Mouse (Mus musculus) right cerebral cortex, adult 18-20 months (tissue): Measurements from ENCODE around the gene Zbtb48.
A peak's percentile ranks its signal among the peaks of the same experiment; 100 is the strongest.

Source experiments
- DNase-seq: peaks from one replicate; pipeline ENCODE4 v3.0.0; 2022; ENCODE audit warnings: mixed read lengths

The Zbtb48 gene

DNA sequence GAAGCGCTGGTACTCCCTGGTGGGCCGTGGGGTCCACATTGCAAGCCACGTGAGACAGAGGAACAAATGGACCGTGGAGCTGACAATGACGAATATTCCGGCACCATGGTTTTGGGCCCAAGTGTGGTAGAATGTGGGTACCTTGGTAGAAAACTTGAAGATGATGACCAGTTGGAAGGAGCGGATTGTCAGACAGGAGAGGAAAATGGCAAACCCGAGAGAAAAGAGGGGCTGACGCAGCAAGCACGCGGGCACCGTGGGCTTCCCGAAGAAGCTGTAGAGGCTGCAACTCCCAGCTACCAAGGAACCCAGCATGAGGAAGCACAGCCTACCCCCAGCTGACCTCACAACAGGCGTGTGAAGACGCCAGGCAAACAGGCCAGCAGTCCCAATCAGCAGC is 985 bp upstream of the Zbtb48 start:
- no peak for DNase-seq

DNA sequence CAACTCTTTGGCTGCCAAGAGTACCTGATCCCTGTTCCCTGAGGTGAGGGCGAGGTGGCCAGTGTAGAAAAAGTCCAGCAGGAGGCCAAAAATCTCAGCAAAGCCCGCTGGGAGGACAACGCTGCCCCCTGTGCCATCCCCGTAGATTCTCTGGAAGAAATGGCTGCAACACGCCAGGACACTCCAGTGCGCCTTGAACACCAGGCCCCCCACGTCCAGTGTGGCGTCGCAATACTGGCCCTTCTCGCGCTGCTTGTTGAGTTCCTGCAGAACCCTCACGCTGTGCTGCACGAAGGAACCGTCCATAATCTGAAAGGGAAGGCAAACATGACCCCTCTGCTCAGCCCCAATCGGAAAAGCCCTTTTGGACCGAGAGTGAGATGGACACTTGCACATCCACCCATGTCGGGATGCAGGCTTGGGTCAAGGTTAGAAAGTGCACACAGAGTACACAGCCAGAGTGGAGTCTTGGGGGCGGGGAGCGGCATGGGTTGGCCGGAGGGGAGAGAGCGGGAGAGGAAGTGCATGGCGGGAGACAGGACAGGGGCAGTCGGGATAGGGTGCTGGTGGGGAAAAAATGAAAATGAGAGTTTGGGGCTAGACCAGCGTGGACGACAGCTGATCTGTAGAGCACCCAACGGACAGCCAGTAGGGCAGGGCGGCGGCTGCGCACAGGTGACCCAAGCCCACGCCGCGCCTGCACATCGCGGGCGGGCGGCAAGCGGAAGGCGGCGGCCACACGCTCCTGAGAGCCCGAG is 541 bp downstream of the Zbtb48 start:
- no peak for DNase-seq

DNA sequence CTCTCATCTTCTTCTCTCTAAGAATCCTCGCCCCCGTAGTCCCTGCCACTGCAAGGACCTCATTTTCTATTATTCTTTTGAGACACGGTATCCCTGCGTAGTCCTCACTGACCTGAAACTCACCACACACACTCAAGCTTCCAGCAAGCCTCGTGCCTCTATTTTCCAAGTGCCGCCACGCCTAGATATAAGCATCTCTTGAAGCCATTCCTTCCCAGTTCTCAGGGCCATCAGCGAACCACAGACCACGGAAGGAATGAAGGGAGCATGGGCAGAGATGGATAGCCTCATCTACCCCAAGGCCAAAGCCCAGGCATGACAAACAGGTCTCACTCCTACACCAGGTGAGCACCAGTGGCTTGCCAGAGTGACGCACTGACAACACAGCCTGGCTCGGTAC is 2.9 kb downstream of the Zbtb48 start:
- DNase-seq = no peak

DNA sequence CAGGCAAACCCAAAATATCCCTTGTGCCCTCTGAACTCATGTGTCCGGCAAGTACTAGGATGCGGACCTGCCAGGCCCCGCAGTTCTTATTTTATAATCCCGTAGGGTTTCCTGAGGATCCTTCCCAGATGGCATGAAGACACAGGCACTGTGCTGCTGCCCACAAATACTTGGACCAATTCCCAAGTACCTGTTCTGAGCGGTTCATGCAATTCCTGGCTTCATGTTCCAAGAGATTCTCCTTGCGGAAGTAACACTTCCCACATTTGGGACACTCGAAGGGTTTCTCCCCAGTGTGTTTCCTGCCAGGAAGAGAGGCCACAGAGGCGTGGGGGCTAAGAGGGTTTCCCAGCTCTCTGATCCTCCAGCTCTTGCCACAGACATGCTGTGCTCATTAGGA is 5.0 kb downstream of the Zbtb48 start:
- peak; percentile 37 for DNase-seq

DNA sequence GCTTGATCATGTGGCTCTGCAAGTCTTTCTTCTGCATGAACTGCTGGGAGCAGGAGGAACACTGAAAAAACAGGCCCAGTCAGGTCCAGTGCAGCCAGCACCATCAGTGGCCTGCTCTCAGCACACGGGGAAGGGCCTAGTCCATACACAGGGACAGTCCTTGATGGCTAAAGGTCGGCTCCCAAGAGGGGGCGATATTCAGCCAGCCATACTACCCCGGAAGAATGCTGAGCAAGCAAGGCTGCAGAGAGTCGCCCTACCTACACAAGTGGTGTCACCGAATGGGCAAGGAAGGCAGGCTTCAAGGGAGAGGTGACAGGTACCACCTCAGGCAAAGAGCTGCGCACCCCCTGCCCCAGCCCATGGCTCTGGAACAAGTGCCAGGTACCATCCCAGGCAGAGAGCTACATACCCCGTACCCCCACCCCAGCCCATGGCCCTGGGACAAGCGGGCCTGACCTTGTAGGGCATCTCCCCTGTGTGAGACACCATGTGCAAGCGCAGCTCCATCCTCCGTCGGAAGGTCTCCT is 5.8 kb downstream of the Zbtb48 start:
- DNase-seq = no peak

DNA sequence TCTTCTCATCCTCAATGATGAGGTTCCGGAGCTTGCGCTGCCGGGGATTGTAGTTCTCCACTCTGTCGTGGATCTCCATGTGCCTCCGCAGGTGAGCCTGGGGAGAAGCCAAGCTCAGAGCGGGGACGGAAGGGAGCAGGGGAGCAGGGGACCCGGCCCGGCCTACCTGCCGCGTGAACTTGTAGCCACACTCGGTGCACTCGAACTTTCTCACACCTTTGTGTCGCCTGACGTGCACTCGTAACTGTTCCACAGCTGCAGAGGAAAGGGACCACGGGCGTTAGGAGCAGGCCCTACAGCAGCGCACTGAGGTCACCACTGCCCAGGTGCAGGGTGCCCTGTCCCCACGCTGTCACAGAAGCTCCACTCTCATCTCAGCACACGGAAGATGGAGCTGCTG is 7.4 kb downstream of the Zbtb48 start:
- DNase-seq = no peak

DNA sequence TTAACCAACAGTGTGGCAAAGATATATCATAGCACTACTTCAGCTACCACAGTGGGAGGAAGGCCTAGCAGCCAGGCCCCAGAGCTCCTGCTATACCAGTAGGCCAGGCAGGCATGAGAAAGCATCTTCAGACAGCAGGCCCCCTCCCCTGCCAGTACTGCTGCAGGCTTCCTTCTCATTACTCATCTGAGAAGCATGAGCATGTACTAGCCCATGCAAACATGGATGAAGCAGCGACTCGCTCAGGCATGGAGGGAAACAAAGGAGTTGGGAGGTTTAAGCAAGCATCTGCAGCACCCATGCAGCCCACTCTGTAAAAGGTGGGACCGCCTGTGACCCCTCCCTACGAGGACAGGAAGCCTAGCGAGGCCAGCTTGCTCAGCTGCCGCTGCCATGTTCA is 8.4 kb downstream of the Zbtb48 start:
- DNase-seq = no peak

DNA sequence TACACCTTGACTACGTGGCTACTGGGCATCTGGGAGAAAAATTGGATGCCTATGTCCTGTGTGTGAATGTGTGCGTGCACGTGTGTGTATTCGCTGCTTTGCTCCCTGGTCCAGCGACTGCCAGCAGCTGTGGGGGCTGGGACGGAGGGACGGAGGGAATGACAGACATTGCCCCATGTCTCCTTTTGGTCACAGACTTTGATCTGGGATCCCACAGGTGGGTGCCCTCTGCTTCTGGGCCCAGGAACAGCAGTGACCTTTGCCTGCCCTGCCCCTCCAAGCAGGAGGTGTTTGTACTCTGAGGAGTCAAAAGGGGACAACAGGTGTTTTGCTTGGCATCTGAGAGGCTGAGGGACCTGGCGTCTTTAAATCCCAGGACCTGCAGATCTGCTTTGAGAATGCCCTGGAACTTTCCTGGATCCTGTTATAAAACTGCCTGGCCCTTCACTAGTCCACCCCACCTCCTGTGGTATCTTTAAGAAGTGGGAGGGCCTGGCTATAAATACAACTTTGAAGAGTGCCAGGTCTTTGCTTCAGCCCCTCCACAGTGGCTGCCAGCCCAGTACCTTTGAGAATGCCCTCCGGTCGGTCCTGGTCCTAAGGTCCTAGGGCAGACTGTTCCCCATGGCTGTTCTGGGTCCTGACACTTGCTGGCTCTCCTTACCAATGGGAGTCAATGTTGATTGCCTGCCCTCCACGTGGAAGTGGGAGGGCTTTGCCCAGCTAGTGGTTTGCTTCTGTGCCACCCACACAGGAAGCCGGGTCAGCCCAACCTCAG is 14.2 kb downstream of the Zbtb48 start:
- DNase-seq = no peak

DNA sequence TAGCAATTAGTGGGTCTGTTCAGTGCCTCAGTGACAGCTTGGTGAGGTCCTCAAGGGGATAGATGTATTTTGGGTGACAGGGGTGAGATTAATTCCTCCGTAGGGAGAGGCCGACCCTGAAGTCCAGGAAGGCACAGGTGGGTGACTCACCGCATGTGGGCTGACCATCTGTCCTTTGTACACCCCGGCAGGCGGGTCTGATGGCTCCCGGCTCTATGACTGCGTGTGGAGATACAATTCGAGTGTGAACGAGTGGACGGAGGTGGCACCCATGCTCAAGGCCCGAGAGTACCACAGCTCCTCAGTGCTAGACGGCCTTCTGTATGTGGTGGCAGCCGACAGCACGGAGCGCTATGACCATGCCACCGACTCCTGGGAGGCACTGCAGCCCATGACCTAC is 15.4 kb downstream of the Zbtb48 start:
- DNase-seq = no peak

DNA sequence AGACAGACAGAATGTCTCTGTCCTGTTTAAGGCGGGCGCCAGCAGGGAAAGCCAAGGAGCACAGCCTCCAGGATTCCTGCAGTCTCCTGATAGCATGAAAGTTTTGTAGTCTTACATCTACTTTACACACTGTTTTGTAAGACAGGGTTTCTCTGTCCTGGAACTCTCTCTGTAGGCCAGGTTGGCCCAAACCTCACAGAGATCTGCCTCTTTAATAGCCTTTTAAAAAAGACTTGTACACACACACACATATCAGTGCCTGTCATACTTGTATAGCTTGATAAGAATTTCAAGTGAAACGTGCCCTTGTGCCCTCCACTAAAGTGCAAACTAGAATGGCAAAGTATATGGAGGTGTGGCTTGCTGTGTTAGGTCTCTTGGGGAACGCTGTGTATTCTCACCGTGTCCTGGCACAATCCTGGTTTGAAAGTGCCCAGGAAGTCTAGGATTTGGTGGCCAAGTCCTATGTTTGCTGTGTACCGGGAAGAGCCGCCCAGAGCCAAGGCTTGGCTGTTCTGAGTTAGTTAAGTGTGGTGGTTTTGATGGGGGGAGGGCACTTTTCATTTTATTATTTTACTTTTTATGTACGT is 16.2 kb downstream of the Zbtb48 start:
- DNase-seq = no peak

DNA sequence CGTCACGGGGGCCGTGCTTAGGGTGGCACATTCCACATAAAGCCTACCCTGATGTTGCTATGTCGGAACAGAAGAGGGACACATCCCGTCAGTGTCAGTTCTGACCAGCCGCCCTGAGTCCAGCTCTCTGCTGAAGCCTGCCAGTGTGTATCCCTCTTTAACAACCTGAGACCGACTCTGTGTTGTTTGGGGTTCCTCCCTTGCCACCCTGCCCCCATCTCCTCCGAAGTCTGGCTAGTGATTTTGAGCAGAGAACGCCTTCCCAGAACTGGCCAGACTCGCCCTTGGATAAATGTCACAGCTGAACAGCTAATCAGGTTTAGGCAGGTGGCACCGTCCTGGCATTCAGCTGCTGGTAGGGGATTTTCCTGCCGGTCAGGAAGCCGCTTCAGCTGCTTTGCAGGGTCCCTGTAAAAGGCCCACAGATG is 16.8 kb downstream of the Zbtb48 start:
- no peak for DNase-seq

DNA sequence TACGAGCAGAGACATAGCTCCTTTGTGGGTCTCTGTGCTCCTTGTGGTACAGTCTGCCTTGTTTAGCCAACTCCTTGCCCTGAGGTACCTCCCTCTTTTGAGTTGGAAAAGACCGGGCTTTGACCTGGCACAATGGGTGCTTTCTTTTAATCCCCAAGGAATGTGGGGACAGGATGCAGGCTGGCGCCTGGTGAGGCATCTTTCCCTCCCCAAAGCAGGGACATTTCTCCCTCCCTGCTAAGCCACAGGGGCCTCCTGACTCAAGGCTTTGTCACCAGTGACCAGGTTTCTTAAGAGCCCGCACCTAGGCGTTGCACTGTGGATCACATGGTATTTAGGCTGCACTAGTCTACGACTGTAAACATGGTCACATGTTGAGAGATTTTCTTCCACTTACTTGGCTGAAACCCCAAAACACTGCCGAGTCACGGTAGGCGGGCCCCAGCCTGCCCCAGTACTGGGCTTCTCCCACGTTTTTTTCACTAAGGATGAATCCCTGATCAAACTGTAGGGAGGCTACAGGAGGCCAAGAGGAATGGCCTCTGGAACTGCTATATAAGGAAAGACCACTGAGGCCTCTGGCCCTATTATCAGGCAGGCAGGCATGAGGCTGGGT is 17.3 kb downstream of the Zbtb48 start:
- no peak for DNase-seq

DNA sequence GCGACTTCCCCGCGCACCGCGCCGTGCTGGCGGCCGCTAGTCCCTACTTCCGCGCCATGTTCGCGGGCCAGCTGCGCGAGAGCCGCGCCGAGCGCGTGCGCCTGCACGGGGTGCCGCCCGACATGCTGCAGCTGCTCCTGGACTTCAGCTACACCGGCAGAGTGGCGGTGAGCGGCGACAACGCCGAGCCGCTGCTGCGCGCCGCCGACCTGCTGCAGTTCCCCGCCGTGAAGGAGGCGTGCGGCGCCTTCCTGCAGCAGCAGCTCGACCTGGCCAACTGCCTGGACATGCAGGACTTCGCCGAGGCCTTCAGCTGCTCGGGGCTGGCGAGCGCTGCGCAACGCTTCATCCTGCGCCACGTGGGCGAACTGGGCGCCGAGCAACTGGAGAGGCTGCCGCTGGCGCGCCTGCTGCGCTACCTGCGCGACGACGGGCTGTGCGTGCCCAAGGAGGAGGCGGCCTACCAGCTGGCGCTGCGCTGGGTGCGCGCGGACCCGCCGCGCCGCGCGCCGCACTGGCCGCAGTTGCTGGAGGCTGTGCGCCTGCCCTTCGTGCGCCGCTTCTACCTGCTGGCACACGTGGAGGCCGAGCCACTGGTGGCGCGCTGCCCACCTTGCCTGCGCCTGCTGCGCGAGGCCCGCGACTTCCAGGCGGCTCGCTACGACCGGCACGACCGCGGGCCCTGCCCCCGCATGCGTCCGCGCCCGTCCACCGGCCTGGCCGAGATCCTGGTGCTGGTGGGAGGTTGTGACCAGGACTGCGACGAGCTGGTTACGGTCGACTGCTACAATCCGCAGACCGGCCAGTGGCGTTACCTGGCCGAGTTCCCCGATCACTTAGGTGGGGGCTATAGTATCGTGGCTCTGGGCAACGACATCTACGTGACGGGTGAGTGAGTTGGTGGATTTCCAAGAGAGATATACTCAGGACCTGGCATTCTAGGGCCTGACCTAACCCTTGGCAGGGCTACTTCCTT is 18.1 kb downstream of the Zbtb48 start:
- DNase-seq = peak; percentile 89

DNA sequence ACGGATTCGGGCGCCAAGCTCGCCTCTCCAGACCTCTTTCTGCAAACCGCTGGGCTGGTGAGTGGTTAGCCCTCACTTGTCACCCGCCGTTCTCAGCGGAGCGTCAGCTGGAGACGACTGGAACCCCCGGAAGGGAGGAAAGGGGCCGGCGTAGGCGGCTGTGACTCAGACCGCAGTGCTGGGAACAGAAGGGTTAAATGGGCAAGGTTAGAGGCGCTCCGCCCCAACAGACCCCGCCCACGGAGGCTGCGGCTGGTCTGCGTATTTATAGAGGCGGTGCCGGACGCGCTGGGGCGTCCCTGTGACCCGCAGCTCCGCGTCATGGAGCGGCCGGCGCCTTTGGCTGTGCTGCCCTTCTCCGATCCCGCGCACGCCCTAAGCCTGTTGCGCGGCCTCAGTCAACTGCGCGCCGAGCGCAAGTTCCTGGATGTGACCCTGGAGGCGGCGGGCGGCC is 18.8 kb downstream of the Zbtb48 start, which contains the start of gene Klhl21:
Gene Klhl21, plus strand, starts transcription at position 182 of the 454 bp plus-strand sequence.
- peak; percentile 94 for DNase-seq

DNA sequence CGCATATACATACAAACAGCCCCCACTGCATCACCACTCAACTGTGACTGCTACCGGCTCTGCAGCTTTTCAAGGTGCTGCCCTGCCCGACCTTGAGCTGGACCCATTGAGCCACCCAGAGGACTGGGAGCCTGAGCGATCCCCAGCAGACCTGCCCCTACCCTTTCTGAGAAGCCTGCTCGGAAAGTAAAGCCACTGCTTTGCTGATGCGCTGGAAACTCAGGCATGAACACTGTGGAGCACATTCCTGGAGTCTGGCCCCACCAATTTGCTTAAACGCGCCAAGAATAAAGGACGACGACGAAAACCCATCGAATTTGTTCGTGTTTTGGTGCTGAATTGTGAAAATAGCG is 19.3 kb downstream of the Zbtb48 start:
- DNase-seq = no peak

DNA sequence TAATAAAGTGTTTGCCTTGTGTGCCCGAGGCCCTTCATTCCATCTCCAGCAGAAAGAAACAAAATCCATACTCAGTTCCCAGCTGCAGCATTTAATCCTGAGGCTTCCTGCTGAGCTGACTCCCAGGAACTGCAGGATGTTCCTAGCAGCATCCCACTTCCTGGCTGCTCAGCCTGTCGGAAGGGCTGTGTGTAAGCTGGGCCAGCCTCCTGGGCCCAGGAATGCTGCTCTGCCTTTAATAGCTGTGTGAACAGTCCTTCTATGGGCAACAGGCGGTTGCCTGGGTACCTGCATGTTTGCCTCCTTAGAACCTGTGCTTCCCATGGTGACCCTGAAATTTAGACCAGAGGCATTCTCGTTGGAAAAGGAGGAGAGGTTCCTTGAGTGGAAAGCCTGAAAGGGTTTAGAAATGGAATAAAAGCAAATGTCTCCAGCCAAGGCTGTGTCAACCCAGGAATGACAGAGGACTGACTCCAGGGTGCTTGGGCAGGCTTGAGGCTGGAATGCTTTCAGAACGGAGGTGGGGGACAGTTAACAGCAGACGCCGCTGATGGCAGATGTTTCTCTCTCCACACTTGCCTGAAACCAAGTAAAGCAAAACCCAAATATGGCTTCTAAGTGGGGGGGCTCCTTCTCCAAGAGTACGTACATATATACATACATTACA is 19.9 kb downstream of the Zbtb48 start:
- peak; percentile 55 for DNase-seq

DNA sequence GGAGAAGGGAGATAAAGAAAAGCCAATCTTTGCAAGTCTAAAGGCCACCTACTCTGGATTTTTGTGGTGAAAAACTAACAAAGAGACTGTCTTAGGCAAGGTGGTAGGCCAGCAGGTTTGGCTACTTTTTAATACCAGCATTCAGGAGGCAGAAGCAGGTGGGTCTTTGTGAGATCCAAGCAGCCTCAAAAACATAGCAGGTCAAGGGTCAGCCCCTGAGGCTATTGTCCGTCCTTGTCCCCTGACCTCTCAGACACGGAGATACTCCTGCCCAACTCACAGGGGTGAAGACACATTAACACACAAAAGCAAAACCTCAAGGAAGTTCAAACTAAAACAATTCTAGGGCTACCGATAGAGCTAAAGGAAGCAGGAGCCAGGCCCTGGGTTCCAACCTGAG is 20.7 kb downstream of the Zbtb48 start:
- DNase-seq = no peak

DNA sequence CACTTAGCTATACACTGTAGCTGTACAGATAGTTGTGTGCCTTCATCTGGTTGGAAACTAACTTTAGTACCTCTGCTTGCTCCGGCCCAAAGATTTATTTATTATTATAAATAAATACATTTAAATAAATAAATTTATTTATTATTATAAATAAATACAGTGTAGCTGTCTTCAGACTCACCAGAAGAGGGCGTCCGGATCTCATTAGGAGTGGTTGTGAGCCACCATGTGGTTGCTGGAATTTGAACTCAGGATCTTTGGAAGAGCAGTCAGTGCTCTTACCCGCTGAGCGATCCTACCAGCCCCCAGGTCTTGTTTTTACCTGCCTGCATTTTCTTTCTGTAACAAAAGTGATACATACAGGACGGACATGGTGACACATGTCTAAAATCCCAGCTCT is 21.3 kb downstream of the Zbtb48 start:
- DNase-seq = no peak

DNA sequence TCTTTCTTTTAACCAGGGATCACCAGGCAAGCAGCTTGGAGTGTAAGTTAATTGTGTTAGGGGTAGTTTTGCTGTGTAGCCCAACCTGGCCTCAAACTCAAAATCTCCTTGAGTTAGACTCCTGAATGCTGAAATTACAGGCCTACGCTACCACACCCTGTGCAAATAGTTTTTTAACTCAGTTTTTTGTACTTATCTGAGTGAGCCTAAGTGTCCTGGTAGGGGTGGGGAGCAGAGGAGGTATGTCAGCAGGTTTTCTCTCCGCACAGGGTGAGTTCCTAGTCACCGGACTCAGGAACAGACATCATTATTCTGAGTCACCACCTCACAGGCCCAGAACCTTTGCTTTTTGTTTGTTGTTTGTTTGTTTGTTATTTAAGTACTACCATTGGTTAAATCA is 25.4 kb downstream of the Zbtb48 start:
- DNase-seq = no peak

DNA sequence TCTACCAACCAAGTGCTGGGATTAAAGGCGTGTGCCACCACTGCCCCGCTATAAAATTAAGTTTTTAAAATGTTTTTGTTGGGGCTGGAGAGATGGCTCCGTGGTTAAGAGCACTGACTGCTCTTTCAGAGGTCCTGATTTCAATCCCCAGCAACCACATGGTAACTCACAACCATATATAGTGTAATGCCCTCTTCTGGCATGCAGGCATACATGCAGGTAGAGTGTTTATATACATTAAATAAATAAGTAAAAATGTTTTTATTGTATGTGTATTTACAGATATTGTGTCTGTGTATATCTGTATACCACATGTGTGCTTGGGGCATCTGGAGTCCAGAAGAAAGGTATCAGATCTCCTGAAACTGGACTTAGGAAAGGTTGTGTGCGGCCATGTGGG is 26.1 kb downstream of the Zbtb48 start:
- no peak for DNase-seq

DNA sequence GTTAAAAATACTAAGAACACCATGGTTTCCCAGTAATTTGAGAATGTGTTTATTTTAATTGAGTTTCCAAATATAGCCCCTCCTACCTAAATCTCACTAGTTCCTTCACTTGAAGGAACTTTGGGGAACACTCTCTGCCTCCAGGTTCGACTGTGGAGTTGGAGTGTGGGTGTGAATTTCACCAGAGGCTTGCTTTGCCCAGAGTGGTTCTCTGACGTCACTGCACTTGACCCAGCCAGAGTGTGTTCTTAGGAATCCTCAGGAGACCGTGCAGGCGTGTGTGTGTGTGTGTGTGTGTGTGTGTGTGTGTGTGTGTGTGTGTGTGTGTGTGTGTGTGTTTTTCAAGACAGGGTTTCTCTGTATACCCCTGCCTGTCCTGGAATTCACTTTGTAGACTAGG is 26.6 kb downstream of the Zbtb48 start:
- peak; percentile 65 for DNase-seq
